Mouse (Mus musculus) embryonic facial prominence, embryonic 10.5 days (tissue): ENCODE measurements around the gene Slc6a2. TPM values are rescaled to one million over a fixed set of nuclear protein-coding genes. Genes with fewer than 3 reads are reported as not detected.
A peak's percentile ranks its signal among the peaks of the same experiment; 100 is the strongest.

Source experiments
- DNase-seq: peaks from one replicate; pipeline ENCODE4 v3.0.0-alpha.2; 2017; ENCODE audit warnings: low spot score
- H3K27ac ChIP-seq: fragments of 300-500 bp; sonication (generic); replicated peaks from 2 replicates; pipeline ENCODE4 v1.5.1; 2016; ENCODE audit warnings: mild to moderate bottlenecking
- H3K27me3 ChIP-seq: fragments of 300-500 bp; sonication (generic); replicated peaks from 2 replicates; pipeline ENCODE4 v1.6.1; 2016; ENCODE audit warnings: low read depth, mild to moderate bottlenecking; ENCODE audit not compliant: poor library complexity, severe bottlenecking
- H3K36me3 ChIP-seq: fragments of 300-500 bp; sonication (generic); replicated peaks from 2 replicates; pipeline ENCODE4 v1.6.1; 2016; ENCODE audit warnings: mild to moderate bottlenecking, moderate library complexity
- H3K4me1 ChIP-seq: fragments of 300-500 bp; sonication (generic); 2 replicates; pipeline ENCODE4 v1.6.1; 2016
- H3K4me3 ChIP-seq: fragments of 300-500 bp; sonication (generic); 2 replicates; pipeline ENCODE4 v1.5.1; 2016; ENCODE audit warnings: mild to moderate bottlenecking, moderate library complexity
- H3K9me3 ChIP-seq: fragments of 300-500 bp; sonication (generic); 2 replicates; pipeline ENCODE4 v1.6.1; 2016; ENCODE audit warnings: mild to moderate bottlenecking
- WGBS: fragments of 180-500 bp; shearing (Covaris S2); methylation state at CpG from one replicate; pipeline ENCODE4 v1.1.7; 2016; 5-methylcytosine and 5-hydroxymethylcytosine counted together
- polyA plus RNA-seq: library from polyadenylated mRNA; unstranded; fragments of >200 nt; fragmentation: Nextera tagmentation; extraction: Ambion mirVana; gene quantifications from 2 replicates; pipeline ENCODE4 v1.2.1, GENCODE M21; 2016

Gene Slc6a2
- polyA plus RNA-seq, 1 experiment from 2014 or later = 0.02 TPM

DNA sequence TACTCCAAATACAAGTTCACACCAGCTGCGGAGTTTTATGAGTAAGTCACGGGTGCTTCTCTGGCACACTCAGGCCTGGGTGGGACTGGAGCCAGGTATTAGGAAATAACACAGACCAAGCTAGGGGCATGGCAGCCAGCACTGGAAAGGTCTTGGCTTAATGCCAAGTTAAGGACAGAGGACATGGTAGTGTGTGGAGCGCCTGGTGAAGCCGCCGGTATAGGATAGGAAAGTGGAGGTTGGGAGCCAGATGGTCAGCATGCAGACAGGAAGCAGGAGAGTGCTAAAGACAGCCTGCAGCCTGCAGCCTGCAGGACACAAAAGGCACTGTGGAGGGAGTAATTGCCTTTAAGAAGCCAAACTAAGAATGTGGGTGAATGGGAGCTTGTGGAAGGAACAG is 13.1 kb downstream of the Slc6a2 start:
- no peak overlapping the region for H3K27ac ChIP-seq
- no peak overlapping the region for H3K4me3 ChIP-seq
- H3K4me1 ChIP-seq = peaks cover 2% of the 10 kb centered on the region; the same call in 1 of the 2 replicates
- H3K9me3 ChIP-seq = no peaks in the 10 kb centered on the region
- no peak for DNase-seq
- 74% methylated on average over 5 of the region's 5 CpGs for WGBS
- H3K36me3 ChIP-seq = no peaks in the 10 kb centered on the region
- H3K27me3 ChIP-seq = no peaks in the 10 kb centered on the region

GRCm38 (mm10) chr8:92976656-92977055 is 16.8 kb downstream of the Slc6a2 start:
- no peaks in the 10 kb centered on the region for H3K27me3 ChIP-seq
- H3K9me3 ChIP-seq = no peaks in the 10 kb centered on the region
- H3K27ac ChIP-seq = no peak overlapping the region
- 90% methylated on average over 5 of the region's 5 CpGs for WGBS
- peaks cover 2% of the 10 kb centered on the region; the same call in 1 of the 2 replicates for H3K4me1 ChIP-seq
- no peak overlapping the region for H3K4me3 ChIP-seq
- no peaks in the 10 kb centered on the region for H3K36me3 ChIP-seq
- no peak for DNase-seq

- H3K27ac ChIP-seq = no peak overlapping the region
- no peaks in the 10 kb centered on the region for H3K4me1 ChIP-seq
- H3K36me3 ChIP-seq = no peaks in the 10 kb centered on the region
- DNase-seq = no peak
- H3K27me3 ChIP-seq = no peaks in the 10 kb centered on the region
- H3K9me3 ChIP-seq = no peaks in the 10 kb centered on the region
- WGBS = 81% methylated on average over 3 of the region's 3 CpGs
- no peak overlapping the region for H3K4me3 ChIP-seq
These were observed 22.6 kb downstream of the Slc6a2 start for GRCm38 (mm10) chr8:92982491-92982890.

- no peaks in the 10 kb centered on the region for H3K36me3 ChIP-seq
- H3K4me1 ChIP-seq = no peaks in the 10 kb centered on the region
- no peak overlapping the region for H3K27ac ChIP-seq
- H3K4me3 ChIP-seq = no peak overlapping the region
- no peaks in the 10 kb centered on the region for H3K9me3 ChIP-seq
- DNase-seq = no peak
- WGBS = 72% methylated on average over 2 of the region's 2 CpGs
- H3K27me3 ChIP-seq = no peaks in the 10 kb centered on the region
These were observed 24.5 kb downstream of the Slc6a2 start for GRCm38 (mm10) chr8:92984376-92984775.

DNA sequence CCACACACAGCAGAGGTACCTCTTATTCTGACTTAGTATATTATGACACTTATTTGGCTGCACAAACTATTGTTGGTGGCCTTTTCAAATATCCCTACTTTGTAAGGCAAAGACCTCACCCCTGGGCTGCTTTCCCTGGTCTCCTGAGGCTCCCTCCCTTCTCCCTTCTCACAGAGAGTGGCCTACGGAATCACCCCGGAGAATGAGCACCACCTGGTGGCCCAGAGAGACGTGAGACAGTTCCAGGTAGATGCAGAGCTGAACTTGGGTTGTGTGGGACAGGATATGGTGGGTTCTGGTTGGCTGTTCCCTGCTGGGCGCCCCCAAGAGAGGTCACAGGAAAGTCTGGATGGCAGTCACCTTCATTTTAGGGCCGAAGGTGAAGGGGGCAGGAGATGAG is 37.0 kb downstream of the Slc6a2 start:
- Histone ChIP-seq H3K4me3 (no peak overlapping the region), H3K4me1 (no peaks in the 10 kb centered on the region), H3K27me3 (no peaks in the 10 kb centered on the region), H3K9me3 (no peaks in the 10 kb centered on the region), H3K36me3 (no peaks in the 10 kb centered on the region), H3K27ac (no peak overlapping the region)
- peak; percentile 59 for DNase-seq
- WGBS = 29% methylated on average over 5 of the region's 5 CpGs

GRCm38 (mm10) chr8:92998600-92998999 is 38.7 kb downstream of the Slc6a2 start:
- DNase-seq = peak; percentile 48
- Histone ChIP-seq H3K4me3 (no peak overlapping the region), H3K4me1 (no peaks in the 10 kb centered on the region), H3K27ac (no peak overlapping the region), H3K36me3 (no peaks in the 10 kb centered on the region), H3K9me3 (no peaks in the 10 kb centered on the region), H3K27me3 (no peaks in the 10 kb centered on the region)
- WGBS = 50% methylated on average over 2 of the region's 2 CpGs

DNA sequence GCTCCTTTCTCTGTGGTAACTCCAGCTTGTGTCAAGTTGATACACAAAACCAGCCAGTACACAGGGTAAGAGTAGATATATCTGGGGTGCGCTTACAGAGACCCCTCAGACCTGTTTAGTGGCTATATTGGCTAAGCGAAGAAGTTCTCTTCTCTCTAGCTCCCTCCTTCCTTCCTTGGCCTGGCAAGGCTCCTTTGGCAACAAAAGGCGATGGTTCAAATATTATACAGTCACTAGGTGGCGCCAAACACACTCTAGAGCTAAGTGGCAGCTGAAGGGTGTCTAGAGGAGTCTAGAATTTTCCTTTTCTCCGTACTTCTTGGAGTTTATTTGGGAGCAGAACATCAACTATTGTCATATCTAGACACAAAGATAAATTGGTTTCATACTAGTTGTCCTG is 50.4 kb downstream of the Slc6a2 start:
- no peaks in the 10 kb centered on the region for H3K4me1 ChIP-seq
- H3K9me3 ChIP-seq = no peaks in the 10 kb centered on the region
- no peaks in the 10 kb centered on the region for H3K27me3 ChIP-seq
- 33% methylated on average over 5 of the region's 5 CpGs for WGBS
- no peaks in the 10 kb centered on the region for H3K36me3 ChIP-seq
- no peak overlapping the region for H3K4me3 ChIP-seq
- H3K27ac ChIP-seq = no peak overlapping the region
- DNase-seq = peak; percentile 47

- no peak overlapping the region for H3K4me3 ChIP-seq
- H3K27ac ChIP-seq = no peak overlapping the region
- no peaks in the 10 kb centered on the region for H3K9me3 ChIP-seq
- 13% methylated on average over 9 of the region's 9 CpGs for WGBS
- peak; percentile 87 for DNase-seq
- no peaks in the 10 kb centered on the region for H3K36me3 ChIP-seq
- H3K4me1 ChIP-seq = no peaks in the 10 kb centered on the region
- no peaks in the 10 kb centered on the region for H3K27me3 ChIP-seq
These were observed 51.6 kb downstream of the Slc6a2 start for GRCm38 (mm10) chr8:93011439-93011838.

DNA sequence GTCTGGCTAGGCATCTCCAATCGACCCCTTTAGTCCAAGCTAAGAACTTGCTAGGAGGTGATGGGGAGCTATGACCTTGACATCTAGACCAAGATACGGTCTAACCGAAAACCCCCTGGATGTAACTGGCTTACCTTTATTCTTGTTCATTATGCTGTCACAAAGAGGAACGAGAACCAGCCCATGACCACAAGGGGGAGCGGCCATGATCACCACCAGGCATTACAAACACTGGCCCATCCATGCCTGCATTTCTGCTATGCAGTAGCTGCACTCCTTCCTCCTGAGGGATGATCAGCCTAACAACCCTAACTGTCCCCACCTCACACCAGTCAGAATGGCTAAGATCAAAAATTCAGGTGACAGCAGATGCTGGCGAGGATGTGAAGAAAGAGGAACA is 52.3 kb downstream of the Slc6a2 start:
- H3K9me3 ChIP-seq = no peaks in the 10 kb centered on the region
- no peak overlapping the region for H3K4me3 ChIP-seq
- H3K36me3 ChIP-seq = no peaks in the 10 kb centered on the region
- DNase-seq = peak; percentile 22
- no peaks in the 10 kb centered on the region for H3K4me1 ChIP-seq
- H3K27ac ChIP-seq = no peak overlapping the region
- no peaks in the 10 kb centered on the region for H3K27me3 ChIP-seq
- 79% methylated on average over 6 of the region's 6 CpGs for WGBS

- no peak overlapping the region for H3K4me3 ChIP-seq
- no peaks in the 10 kb centered on the region for H3K27me3 ChIP-seq
- WGBS = 76% methylated on average over 4 of the region's 4 CpGs
- no peak for DNase-seq
- H3K4me1 ChIP-seq = no peaks in the 10 kb centered on the region
- no peaks in the 10 kb centered on the region for H3K36me3 ChIP-seq
- no peak overlapping the region for H3K27ac ChIP-seq
- no peaks in the 10 kb centered on the region for H3K9me3 ChIP-seq
These were observed 54.4 kb downstream of the Slc6a2 start for GRCm38 (mm10) chr8:93014300-93014699.

GRCm38 (mm10) chr8:93021738-93022137 is 61.9 kb downstream of the Slc6a2 start:
- Histone ChIP-seq H3K4me1 (no peaks in the 10 kb centered on the region), H3K27me3 (no peaks in the 10 kb centered on the region), H3K9me3 (no peaks in the 10 kb centered on the region), H3K27ac (no peak overlapping the region), H3K36me3 (no peaks in the 10 kb centered on the region), H3K4me3 (no peak overlapping the region)
- no peak for DNase-seq
- WGBS = 74% methylated on average over 5 of the region's 5 CpGs

DNA sequence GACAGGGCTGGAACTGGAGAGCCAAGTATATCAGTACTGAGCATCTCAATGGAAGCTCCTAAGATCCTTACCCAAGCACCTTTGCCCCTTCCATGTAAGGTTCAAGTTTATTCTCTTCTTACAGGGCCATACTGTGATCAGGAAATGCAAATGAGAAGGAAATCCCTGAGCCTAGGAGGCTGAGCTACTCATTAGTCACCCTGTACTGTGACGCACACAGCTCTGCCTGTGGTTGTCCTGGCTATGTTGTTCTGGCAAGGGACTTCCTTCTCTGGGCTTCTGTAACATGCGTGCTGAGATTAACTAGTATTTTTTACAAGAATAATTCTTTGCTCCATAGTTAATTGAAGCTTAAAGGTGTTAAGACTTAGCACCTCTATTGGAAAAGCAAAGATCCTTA is 70.8 kb downstream of the Slc6a2 start:
- H3K4me1 ChIP-seq = no peaks in the 10 kb centered on the region
- H3K4me3 ChIP-seq = no peak overlapping the region
- H3K27me3 ChIP-seq = no peaks in the 10 kb centered on the region
- WGBS = 81% methylated on average over 2 of the region's 2 CpGs
- H3K27ac ChIP-seq = no peak overlapping the region
- no peak for DNase-seq
- no peaks in the 10 kb centered on the region for H3K36me3 ChIP-seq
- H3K9me3 ChIP-seq = no peaks in the 10 kb centered on the region

GRCm38 (mm10) chr8:93038831-93039230 is 79.0 kb downstream of the Slc6a2 start:
- Histone ChIP-seq H3K36me3 (no peaks in the 10 kb centered on the region), H3K9me3 (no peaks in the 10 kb centered on the region), H3K4me1 (peaks cover 18% of the 10 kb centered on the region), H3K4me3 (no peak overlapping the region), H3K27ac (peak overlapping the region; percentile 61), H3K27me3 (no peaks in the 10 kb centered on the region)
- WGBS = 9% methylated on average over 2 of the region's 2 CpGs
- no peak for DNase-seq

DNA sequence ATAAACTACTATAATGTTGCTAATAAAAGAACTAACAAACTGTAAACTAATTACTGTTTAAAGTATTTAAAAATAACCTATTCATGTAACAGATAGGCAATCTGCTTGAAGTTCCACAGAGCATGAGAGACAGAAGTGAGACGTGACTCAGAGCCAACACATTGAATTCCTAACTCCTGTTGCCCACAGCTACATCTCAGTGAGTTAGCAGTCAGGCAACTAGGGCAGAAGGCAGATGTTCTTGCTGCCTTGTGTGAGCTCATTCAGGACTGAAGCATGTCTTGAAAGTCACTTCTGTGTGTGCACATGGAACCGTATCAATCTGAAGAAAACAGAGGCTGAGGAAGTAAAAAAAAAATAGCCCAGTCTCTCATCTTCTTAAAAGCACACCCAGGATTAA is 80.4 kb downstream of the Slc6a2 start:
- H3K4me1 ChIP-seq = peaks cover 18% of the 10 kb centered on the region
- no peaks in the 10 kb centered on the region for H3K9me3 ChIP-seq
- DNase-seq = no peak
- no peak overlapping the region for H3K27ac ChIP-seq
- H3K36me3 ChIP-seq = no peaks in the 10 kb centered on the region
- 80% methylated on average over 2 of the region's 2 CpGs for WGBS
- H3K27me3 ChIP-seq = no peaks in the 10 kb centered on the region
- no peak overlapping the region for H3K4me3 ChIP-seq
